Mouse (Mus musculus): ENCODE results near the gene Gm48552. TPM values are rescaled to one million over a fixed set of nuclear protein-coding genes. Genes with fewer than 3 reads are reported as not detected.
A peak's percentile ranks its signal among the peaks of the same experiment; 100 is the strongest.

The Gm48552 gene
- total and polyA plus RNA-seq, 3 experiments: 0.89 to 1.2 TPM; not detected in 1

GRCm38 (mm10) chr10:81389801-81390677, 1.2 kb downstream of the Gm48552 start:
- DNase-seq (ENCODE audit: low read depth, low spot score): peak; percentile 73
- H3K9me3 ChIP-seq (replicated peaks; ENCODE audit: insufficient read depth, low read length): no peaks in the 10 kb centered on the region
- H3K4me3 ChIP-seq (ENCODE audit: control insufficient read depth in 1 of 2, insufficient read depth in 1 of 2, low read depth in 2 of 2, low read length in 2 of 2): no peak overlapping the region
- no peak overlapping the region for H3K27ac ChIP-seq (ENCODE audit: control insufficient read depth, low read depth, low read length)
- H3K27me3 ChIP-seq (ENCODE audit: control insufficient read depth in 1 of 2, insufficient read depth in 2 of 2, low read length in 2 of 2): no peaks in the 10 kb centered on the region
- H3K79me2 ChIP-seq (ENCODE audit: control insufficient read depth, insufficient read depth, low read length, poor library complexity): peaks cover 10% of the 10 kb centered on the region
- peaks cover 6 to 23% of the 10 kb centered on the region in 2 experiments; a peak in 3 of 4 replicates for H3K4me1 ChIP-seq (ENCODE audit: control insufficient read depth in 1 of 2, insufficient read depth in 2 of 2, low read length in 2 of 2)
- peaks cover 0 to 4% of the 10 kb centered on the region in 2 experiments; a peak in 1 of 4 replicates for H3K36me3 ChIP-seq (ENCODE audit: control insufficient read depth in 1 of 2, insufficient read depth in 2 of 2, low read length in 2 of 2)
- H3K9ac ChIP-seq (ENCODE audit: control insufficient read depth, low read depth, low read length, poor library complexity, severe bottlenecking): no peak overlapping the region
- TF ChIP-seq POLR2AphosphoS5 (IDR thresholded peaks at IDR 0.05; ENCODE audit: borderline replicate concordance, low read depth, low read length) (no peak), KAT2A (conservative IDR thresholded peaks at IDR 0.05; ENCODE audit: low read depth, low read length) (no peak), NELFE (IDR thresholded peaks at IDR 0.05; ENCODE audit: low read depth, low read length) (no peak), ZC3H11A (IDR thresholded peaks at IDR 0.05; ENCODE audit: low read depth, low read length) (peak; percentile 68), GABPA (IDR thresholded peaks at IDR 0.05; ENCODE audit: low read depth, low read length) (no peak), UBTF (IDR thresholded peaks at IDR 0.05; ENCODE audit: borderline replicate concordance, insufficient read depth, low read depth, low read length) (no peak), JUND (IDR thresholded peaks at IDR 0.05; ENCODE audit: low read depth, low read length) (no peak), MAZ (IDR thresholded peaks at IDR 0.05; ENCODE audit: low read depth, low read length) (0 out of 2 replicates have a peak, but pooled peaks have one; percentile 38), ETS1 (IDR thresholded peaks at IDR 0.05; ENCODE audit: low read depth, low read length) (no peak), TCF12 (IDR thresholded peaks at IDR 0.05; ENCODE audit: low read depth, low read length) (0 out of 2 replicates have a peak, but pooled peaks have one; percentile 6), CHD1 (IDR thresholded peaks at IDR 0.05; ENCODE audit: low read depth, low read length) (no peak), ZKSCAN1 (IDR thresholded peaks at IDR 0.05; ENCODE audit: low read depth, low read length) (no peak), TBP (IDR thresholded peaks at IDR 0.05; ENCODE audit: low read depth, low read length) (no peak), MAFK (IDR thresholded peaks at IDR 0.05; ENCODE audit: borderline replicate concordance, low read depth, low read length) (no peak), POLR2AphosphoS2 (IDR thresholded peaks at IDR 0.05; ENCODE audit: low read length) (no peak), MAX (IDR thresholded peaks at IDR 0.05; ENCODE audit: low read length) (no peak), ZNF384 (IDR thresholded peaks at IDR 0.05; ENCODE audit: low read depth, low read length) (no peak), NRF1 (IDR thresholded peaks at IDR 0.05; ENCODE audit: insufficient read depth, low read depth, low read length, poor library complexity, severe bottlenecking) (no peak), POLR2A (IDR thresholded peaks at IDR 0.05; ENCODE audit: control insufficient read depth in 1 of 2, insufficient read depth in 1 of 2, low read depth in 1 of 2, low read length in 2 of 2, poor library complexity in 1 of 2) (no peak), MYB (IDR thresholded peaks at IDR 0.05; ENCODE audit: low read depth, low read length) (no peak), MXI1 (IDR thresholded peaks at IDR 0.05; ENCODE audit: low read depth, low read length) (no peak), ELF1 (IDR thresholded peaks at IDR 0.05; ENCODE audit: low read depth, low read length) (no peak), TAL1 (IDR thresholded peaks at IDR 0.05; ENCODE audit: low read length) (no peak), ZMIZ1 (IDR thresholded peaks at IDR 0.05; ENCODE audit: low read depth, low read length) (no peak), CHD2 (IDR thresholded peaks at IDR 0.05; ENCODE audit: low read length) (no peak), CTCF (IDR thresholded peaks at IDR 0.05 in 2 of 3, conservative IDR thresholded peaks at IDR 0.05 in 1 of 3; ENCODE audit: control insufficient read depth in 1 of 3, insufficient read depth in 1 of 3, low read depth in 2 of 3, low read length in 3 of 3, poor library complexity in 1 of 3, severe bottlenecking in 1 of 3) (peak; percentile 88 to 98 (median 96)), USF1 (IDR thresholded peaks at IDR 0.05; ENCODE audit: low read depth, low read length) (no peak), RCOR1 (IDR thresholded peaks at IDR 0.05; ENCODE audit: low read depth, low read length) (no peak), BHLHE40 (IDR thresholded peaks at IDR 0.05; ENCODE audit: borderline replicate concordance, low read depth, low read length) (no peak), SMC3 (IDR thresholded peaks at IDR 0.05; ENCODE audit: low read depth, low read length) (peak; percentile 93), HCFC1 (IDR thresholded peaks at IDR 0.05; ENCODE audit: low read depth, low read length) (no peak), USF2 (IDR thresholded peaks at IDR 0.05; ENCODE audit: borderline replicate concordance in 1 of 2, insufficient read depth in 1 of 2, low read depth in 1 of 2, low read length in 2 of 2) (no peak), MEF2A (IDR thresholded peaks at IDR 0.05; ENCODE audit: extremely low read depth, insufficient replicate concordance, low read depth, low read length, poor library complexity, severe bottlenecking) (no peak), E2F4 (IDR thresholded peaks at IDR 0.05; ENCODE audit: borderline replicate concordance, low read depth, low read length) (no peak), SIN3A (IDR thresholded peaks at IDR 0.05; ENCODE audit: low read length) (peak; percentile 53; the same call in 1 of the 2 replicates), RAD21 (IDR thresholded peaks at IDR 0.05; ENCODE audit: low read depth, low read length) (peak; percentile 62)
